Mouse (Mus musculus): ENCODE data around the gene Astl.

DNA sequence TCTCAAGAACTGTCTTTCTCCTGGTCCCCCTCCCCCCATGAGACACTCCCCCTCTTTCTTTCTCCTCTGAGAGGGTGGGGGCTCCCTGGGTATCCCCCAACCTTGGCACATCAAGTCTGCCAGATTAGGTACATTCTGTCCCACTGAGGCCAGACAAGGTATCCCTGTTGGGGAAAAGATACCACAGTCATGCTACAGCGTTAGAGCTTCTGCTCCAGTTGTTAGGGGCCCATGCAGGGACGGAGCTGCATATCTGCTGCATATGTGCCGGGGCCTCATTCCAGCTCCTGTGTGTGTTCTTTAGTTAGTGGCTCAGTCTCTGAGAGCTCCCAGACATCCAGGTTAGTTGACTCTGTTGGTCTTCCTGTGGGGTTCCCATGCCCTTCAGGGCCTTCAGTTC, 35.7 kb downstream of the Astl start:
- no peak for TF ChIP-seq CTCF (IDR thresholded peaks at IDR 0.05)
- no peak for TF ChIP-seq POLR2A (IDR thresholded peaks at IDR 0.05; ENCODE audit: insufficient read depth, low read depth, low read length)
- TF ChIP-seq EP300 (IDR thresholded peaks at IDR 0.05; ENCODE audit: insufficient read depth, low read depth, low read length), result no peak

Data from heart, adult 2 months (tissue).